Mouse (Mus musculus): ENCODE measurements around the gene Gpr62. TPM values are rescaled to one million over a fixed set of nuclear protein-coding genes. Genes with fewer than 3 reads are reported as not detected.

Gpr62 gene
- polyA plus RNA-seq, 1 experiment from 2014 or later = 0.66 TPM

DNA sequence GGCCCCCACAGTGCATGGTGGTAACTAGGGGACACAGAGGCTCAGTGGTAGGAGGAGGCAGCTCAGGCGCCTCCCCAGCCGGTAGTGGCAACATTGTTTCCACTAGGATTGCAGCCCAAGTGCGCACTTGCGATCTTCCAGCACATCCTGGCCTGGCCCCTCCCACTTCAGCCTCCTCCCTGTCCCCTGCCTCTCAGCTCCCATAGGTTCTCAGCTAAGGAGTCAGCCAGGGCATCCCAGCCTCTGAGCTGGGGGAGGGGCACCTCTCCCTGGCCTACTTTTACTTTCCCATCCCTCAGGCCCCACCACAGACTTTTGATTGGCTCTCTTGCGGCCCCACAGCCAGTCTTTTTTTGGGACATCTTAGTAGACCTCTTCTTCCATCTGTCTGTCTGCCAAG, 6.2 kb upstream of the Gpr62 start:
- WGBS = 10% methylated on average over 5 of the region's 5 CpGs
- H3K27ac ChIP-seq (ENCODE audit: low read depth, low read length) = no peak overlapping the region
- peak; percentile 24; the same call in 1 of the 2 replicates for ATAC-seq (ENCODE audit: low FRiP score, low TSS enrichment)
- H3K36me3 ChIP-seq (ENCODE audit: control insufficient read depth, insufficient read depth, low read length) = no peaks in the 10 kb centered on the region
- no peaks in the 10 kb centered on the region for H3K27me3 ChIP-seq (ENCODE audit: control insufficient read depth, insufficient read depth, low read length)
- H3K4me2 ChIP-seq (replicated peaks; ENCODE audit: low read depth, low read length) = peak overlapping the region; percentile 24; the same call in 1 of the 2 replicates
- no peaks in the 10 kb centered on the region for H3K9me3 ChIP-seq (ENCODE audit: control insufficient read depth, low read length)
- H3K4me3 ChIP-seq (ENCODE audit: low read length) = no peak overlapping the region
- no peak overlapping the region for H3K9ac ChIP-seq (ENCODE audit: low read depth, low read length)
- peaks cover 17% of the 10 kb centered on the region for H3K4me1 ChIP-seq (ENCODE audit: control insufficient read depth, insufficient read depth, low read length)

DNA sequence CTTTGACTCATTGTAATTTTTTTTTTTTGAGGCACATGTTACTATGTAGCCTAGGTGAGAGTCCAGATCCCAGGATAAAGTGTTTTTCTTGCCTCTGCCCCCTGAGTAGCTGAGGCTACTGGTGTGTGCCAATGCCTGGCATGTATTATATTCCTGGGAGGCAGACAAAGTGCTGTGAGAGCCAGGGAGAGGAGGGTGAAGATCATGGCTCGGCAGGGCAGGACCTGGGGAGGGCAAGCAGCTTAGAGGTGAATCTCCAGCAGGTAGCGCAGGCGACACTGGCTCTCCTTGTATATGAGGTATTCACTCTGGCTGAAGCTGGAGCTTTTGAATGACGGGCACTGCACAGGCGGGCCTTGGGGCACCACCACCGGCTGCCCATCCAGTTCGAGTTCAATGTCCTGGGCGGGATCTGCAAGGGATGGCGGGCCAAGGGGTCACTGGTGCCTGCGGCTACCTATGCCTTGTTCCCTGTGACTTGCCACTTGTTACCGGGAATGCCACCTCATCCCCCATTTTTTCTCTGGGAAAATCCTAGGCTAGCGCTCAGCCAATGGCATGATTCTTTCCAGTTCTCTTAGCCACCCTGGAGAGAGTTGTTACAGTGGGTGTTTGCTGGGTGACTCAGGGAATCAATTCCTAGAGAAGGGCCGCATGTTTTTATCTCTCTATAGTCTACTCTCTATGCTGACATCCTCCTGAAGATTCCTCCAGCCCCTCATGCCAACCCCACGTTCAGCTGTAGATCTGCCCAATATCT, 5.4 kb upstream of the Gpr62 start:
- Histone ChIP-seq H3K4me1 (ENCODE audit: control insufficient read depth, insufficient read depth, low read length) (peaks cover 12% of the 10 kb centered on the region), H3K9me3 (ENCODE audit: control insufficient read depth, low read length) (no peaks in the 10 kb centered on the region), H3K27ac (ENCODE audit: low read depth, low read length) (no peak overlapping the region), H3K36me3 (ENCODE audit: control insufficient read depth, insufficient read depth, low read length) (no peaks in the 10 kb centered on the region), H3K9ac (ENCODE audit: low read depth, low read length) (no peak overlapping the region), H3K4me3 (ENCODE audit: low read length) (no peak overlapping the region), H3K27me3 (ENCODE audit: control insufficient read depth, insufficient read depth, low read length) (no peaks in the 10 kb centered on the region), H3K4me2 (replicated peaks; ENCODE audit: low read depth, low read length) (peak overlapping the region; percentile 24; the same call in 1 of the 2 replicates)
- no peak for ATAC-seq (ENCODE audit: low FRiP score, low TSS enrichment)
- 70% methylated on average over 14 of the region's 14 CpGs for WGBS

DNA sequence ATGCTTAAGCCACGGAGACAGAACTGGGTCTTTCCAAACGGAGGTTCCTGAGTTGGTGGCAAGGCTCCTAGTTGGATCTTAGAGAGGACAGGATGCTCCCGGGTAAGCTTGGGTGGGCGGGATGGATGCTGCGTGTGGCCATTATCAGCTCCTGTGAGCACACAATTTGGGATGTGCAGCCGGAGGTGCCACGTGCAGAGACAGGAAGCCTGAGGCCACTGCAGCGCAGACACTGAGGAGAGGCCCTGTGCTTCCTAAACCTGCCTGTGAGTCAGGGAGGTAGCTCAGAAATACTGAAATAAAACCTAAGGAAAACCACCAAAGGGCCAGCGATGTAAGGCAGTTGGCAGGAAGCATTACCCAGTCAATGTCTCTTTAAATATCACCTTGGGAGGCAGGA, 4.0 kb upstream of the Gpr62 start:
- Histone ChIP-seq H3K9me3 (ENCODE audit: control insufficient read depth, low read length) (no peaks in the 10 kb centered on the region), H3K27me3 (ENCODE audit: control insufficient read depth, insufficient read depth, low read length) (no peaks in the 10 kb centered on the region), H3K36me3 (ENCODE audit: control insufficient read depth, insufficient read depth, low read length) (no peaks in the 10 kb centered on the region), H3K4me2 (replicated peaks; ENCODE audit: low read depth, low read length) (no peak overlapping the region), H3K4me1 (ENCODE audit: control insufficient read depth, insufficient read depth, low read length) (peaks cover 13% of the 10 kb centered on the region; the same call in 1 of the 2 replicates), H3K9ac (ENCODE audit: low read depth, low read length) (peak overlapping the region; percentile 9; the same call in 1 of the 2 replicates), H3K27ac (ENCODE audit: low read depth, low read length) (no peak overlapping the region), H3K4me3 (ENCODE audit: low read length) (no peak overlapping the region)
- 70% methylated on average over 9 of the region's 9 CpGs for WGBS
- ATAC-seq (ENCODE audit: low FRiP score, low TSS enrichment) = no peak

DNA sequence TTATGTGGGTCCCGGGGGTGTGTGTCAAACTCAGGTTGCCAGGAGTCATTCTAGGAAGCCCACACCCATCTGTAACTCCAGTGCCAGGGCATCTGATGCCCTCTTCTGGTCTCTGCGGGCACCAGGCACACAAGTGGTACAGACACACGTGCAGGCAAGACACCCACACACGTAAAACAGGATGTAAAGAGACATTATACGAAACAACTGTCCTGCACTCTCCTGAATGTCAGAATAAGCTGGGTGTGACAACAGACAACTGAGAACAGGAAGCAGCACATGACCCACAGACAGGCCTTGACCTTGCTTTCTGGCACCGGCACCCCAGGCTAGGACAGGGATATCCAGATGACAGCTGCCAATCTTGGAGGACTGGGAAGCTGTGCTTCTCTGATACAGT, 3.6 kb upstream of the Gpr62 start:
- ATAC-seq (ENCODE audit: low FRiP score, low TSS enrichment) = no peak
- no peaks in the 10 kb centered on the region for H3K27me3 ChIP-seq (ENCODE audit: control insufficient read depth, insufficient read depth, low read length)
- no peaks in the 10 kb centered on the region for H3K9me3 ChIP-seq (ENCODE audit: control insufficient read depth, low read length)
- peaks cover 13% of the 10 kb centered on the region for H3K4me1 ChIP-seq (ENCODE audit: control insufficient read depth, insufficient read depth, low read length)
- H3K4me2 ChIP-seq (replicated peaks; ENCODE audit: low read depth, low read length) = no peak overlapping the region
- WGBS = 62% methylated on average over 6 of the region's 6 CpGs
- H3K9ac ChIP-seq (ENCODE audit: low read depth, low read length) = 0 out of 2 replicates have a peak overlapping the region, but pooled peaks have one; percentile 9
- H3K4me3 ChIP-seq (ENCODE audit: low read length) = no peak overlapping the region
- H3K36me3 ChIP-seq (ENCODE audit: control insufficient read depth, insufficient read depth, low read length) = no peaks in the 10 kb centered on the region
- H3K27ac ChIP-seq (ENCODE audit: low read depth, low read length) = no peak overlapping the region

DNA sequence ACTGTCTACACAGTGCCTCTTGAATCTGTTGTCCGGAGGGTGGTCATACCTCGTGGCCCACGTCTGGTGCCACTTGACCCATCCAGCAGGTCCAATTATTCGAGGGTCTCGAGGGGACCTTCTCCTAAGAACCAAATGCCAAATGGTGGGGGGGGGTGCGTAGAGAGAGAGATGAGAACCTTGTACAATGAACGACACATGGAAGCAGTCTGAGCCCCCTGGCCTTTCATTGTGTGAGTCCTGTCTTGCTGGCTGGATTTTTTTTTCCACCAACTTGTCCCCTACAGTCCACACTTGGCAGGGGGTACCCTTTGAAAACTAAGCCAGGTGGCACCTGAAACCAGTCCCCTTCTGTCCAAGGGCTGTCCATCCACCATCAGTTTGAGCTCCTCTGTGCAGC, 2.0 kb upstream of the Gpr62 start:
- peaks cover 10% of the 10 kb centered on the region for H3K36me3 ChIP-seq (ENCODE audit: control insufficient read depth, insufficient read depth, low read length)
- H3K9ac ChIP-seq (ENCODE audit: low read depth, low read length) = no peak overlapping the region
- 80% methylated on average over 7 of the region's 7 CpGs for WGBS
- H3K4me1 ChIP-seq (ENCODE audit: control insufficient read depth, insufficient read depth, low read length) = peaks cover 13% of the 10 kb centered on the region
- ATAC-seq (ENCODE audit: low FRiP score, low TSS enrichment) = no peak
- no peaks in the 10 kb centered on the region for H3K9me3 ChIP-seq (ENCODE audit: control insufficient read depth, low read length)
- no peak overlapping the region for H3K27ac ChIP-seq (ENCODE audit: low read depth, low read length)
- H3K4me3 ChIP-seq (ENCODE audit: low read length) = no peak overlapping the region
- no peaks in the 10 kb centered on the region for H3K27me3 ChIP-seq (ENCODE audit: control insufficient read depth, insufficient read depth, low read length)
- no peak overlapping the region for H3K4me2 ChIP-seq (replicated peaks; ENCODE audit: low read depth, low read length)

DNA sequence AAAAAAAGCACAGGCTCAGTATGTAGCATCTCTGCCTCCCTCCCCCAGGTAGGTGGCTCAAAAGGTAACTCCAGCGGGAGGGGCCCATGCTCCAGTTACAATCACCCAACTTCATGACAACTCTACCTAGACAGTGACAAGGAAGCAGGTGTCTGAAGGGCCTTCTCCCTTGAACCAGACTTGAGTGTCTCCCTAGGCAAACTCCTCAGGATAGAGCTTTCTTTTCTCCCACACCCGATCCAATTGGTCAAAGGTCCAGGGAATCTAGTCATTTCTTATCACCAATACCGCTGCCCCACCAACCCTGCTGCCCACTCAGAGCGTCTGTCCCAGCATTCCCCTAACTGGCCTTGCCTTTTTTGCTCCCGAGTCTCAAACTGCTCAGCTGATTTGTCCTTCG, 983 bp upstream of the Gpr62 start:
- Histone ChIP-seq H3K4me2 (replicated peaks; ENCODE audit: low read depth, low read length) (no peak overlapping the region), H3K9me3 (ENCODE audit: control insufficient read depth, low read length) (no peaks in the 10 kb centered on the region), H3K4me3 (ENCODE audit: low read length) (no peak overlapping the region), H3K9ac (ENCODE audit: low read depth, low read length) (no peak overlapping the region), H3K27ac (ENCODE audit: low read depth, low read length) (no peak overlapping the region), H3K27me3 (ENCODE audit: control insufficient read depth, insufficient read depth, low read length) (no peaks in the 10 kb centered on the region), H3K4me1 (ENCODE audit: control insufficient read depth, insufficient read depth, low read length) (peaks cover 9% of the 10 kb centered on the region), H3K36me3 (ENCODE audit: control insufficient read depth, insufficient read depth, low read length) (peaks cover 19% of the 10 kb centered on the region)
- 90% methylated on average over 6 of the region's 6 CpGs for WGBS
- no peak for ATAC-seq (ENCODE audit: low FRiP score, low TSS enrichment)

DNA sequence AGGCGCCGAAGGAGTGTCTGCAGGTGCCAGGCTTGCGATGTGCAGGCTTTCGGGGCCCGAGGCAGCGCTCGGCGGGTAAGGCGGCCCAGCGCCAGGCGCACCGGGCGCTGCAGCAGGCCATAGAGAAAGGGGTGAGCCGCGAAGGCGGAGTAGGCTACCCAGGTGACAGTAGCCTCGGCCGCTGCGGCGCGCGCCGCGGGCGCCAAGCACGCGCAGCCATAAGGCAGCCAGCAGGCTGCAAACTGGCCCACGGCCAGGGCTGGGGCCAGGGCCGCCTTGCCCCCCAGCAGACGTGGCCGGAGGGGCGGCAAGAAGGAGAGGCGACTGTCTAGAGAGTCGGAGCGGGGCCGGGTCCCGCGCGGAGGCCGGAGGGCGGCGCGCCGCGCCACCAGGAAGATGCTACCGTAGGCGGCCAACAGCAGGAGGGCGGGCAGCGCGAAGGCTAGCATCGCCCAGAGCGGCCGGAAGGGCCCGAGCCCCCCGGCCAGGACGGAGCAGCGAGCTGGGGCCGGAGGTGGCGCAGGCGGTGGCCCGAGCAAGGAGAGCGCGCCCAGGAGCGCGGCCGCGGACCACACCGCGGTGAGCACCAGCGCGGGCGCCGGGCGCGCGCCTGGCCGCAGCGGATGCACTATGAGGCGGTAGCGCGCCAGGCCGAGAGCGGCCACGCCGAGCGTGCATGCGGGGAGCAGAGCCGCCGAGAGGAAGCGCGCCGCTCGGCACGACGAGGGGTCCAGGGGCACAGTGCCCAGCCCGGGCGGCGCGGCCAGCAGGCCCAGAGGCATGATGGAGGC, 792 bp downstream of the Gpr62 start:
- Histone ChIP-seq H3K4me3 (ENCODE audit: low read length) (peak overlapping the region; percentile 53), H3K4me2 (replicated peaks; ENCODE audit: low read depth, low read length) (peak overlapping the region; percentile 98), H3K27ac (ENCODE audit: low read depth, low read length) (peak overlapping the region; percentile 67), H3K4me1 (ENCODE audit: control insufficient read depth, insufficient read depth, low read length) (peaks cover 18% of the 10 kb centered on the region), H3K9me3 (ENCODE audit: control insufficient read depth, low read length) (no peaks in the 10 kb centered on the region), H3K9ac (ENCODE audit: low read depth, low read length) (peak overlapping the region; percentile 75), H3K27me3 (ENCODE audit: control insufficient read depth, insufficient read depth, low read length) (no peaks in the 10 kb centered on the region), H3K36me3 (ENCODE audit: control insufficient read depth, insufficient read depth, low read length) (peaks cover 35% of the 10 kb centered on the region)
- WGBS = 2% methylated on average over 67 of the region's 99 CpGs
- peak; percentile 81 for ATAC-seq (ENCODE audit: low FRiP score, low TSS enrichment)

DNA sequence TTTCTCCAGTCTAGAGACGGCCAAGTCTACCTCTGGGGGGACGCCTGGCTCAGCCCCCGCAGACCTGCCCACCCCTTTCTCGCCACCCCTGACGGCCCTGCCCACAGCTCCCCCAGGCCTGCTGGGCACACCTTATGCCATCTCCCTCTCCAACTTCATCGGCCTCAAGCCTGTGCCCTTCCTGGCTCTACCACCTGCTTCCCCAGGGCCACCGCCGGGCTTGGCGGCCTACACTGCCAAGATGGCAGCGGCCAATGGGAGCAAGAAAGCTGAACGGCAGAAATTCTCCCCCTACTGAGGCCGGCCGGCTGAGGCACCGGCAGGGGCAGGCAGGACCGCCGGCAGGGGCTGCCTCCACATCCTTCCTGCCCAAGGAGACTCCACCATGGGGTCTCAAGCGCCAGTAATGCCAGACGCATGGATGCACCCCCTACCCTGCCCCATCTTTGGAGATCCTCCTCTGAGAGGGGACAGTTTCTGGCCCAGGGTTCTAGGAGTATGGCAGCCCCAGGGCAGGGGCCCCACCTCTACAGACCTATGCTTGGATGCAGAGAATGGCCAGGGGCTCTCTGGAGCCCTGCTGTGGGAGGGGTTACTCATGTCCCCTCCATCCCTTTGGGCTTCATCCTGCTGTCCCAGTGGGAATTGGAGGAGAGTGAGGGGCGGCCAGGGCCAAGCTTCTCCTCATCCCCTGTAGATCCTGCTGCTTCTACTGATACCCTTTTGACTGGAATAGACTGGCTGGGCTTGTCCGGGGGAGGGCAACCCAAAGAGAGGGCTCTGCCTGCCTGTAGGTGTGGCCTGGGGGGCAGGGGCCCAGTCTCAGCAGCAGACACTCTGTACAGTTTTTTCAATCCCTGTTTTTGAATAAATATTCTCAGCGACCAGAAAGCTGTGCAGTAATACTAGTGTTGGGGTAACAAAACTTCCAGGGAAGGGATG, 2.3 kb downstream of the Gpr62 start:
- peaks cover 20% of the 10 kb centered on the region for H3K4me1 ChIP-seq (ENCODE audit: control insufficient read depth, insufficient read depth, low read length)
- no peak for ATAC-seq (ENCODE audit: low FRiP score, low TSS enrichment)
- H3K4me3 ChIP-seq (ENCODE audit: low read length) = no peak overlapping the region
- H3K4me2 ChIP-seq (replicated peaks; ENCODE audit: low read depth, low read length) = no peak overlapping the region
- H3K36me3 ChIP-seq (ENCODE audit: control insufficient read depth, insufficient read depth, low read length) = peaks cover 39% of the 10 kb centered on the region
- H3K9ac ChIP-seq (ENCODE audit: low read depth, low read length) = no peak overlapping the region
- WGBS = 84% methylated on average over 21 of the region's 21 CpGs
- H3K27me3 ChIP-seq (ENCODE audit: control insufficient read depth, insufficient read depth, low read length) = no peaks in the 10 kb centered on the region
- H3K9me3 ChIP-seq (ENCODE audit: control insufficient read depth, low read length) = no peaks in the 10 kb centered on the region
- no peak overlapping the region for H3K27ac ChIP-seq (ENCODE audit: low read depth, low read length)

All from kidney, embryonic 14.5 days (tissue).